Mouse (Mus musculus) bone marrow, adult 2 months (tissue): Measurements from ENCODE around the gene Trpm4. TPM values are rescaled to one million over a fixed set of nuclear protein-coding genes. Genes with fewer than 3 reads are reported as not detected.

Experiments
- H3K27ac ChIP-seq: fragments of 200-500 bp; 2 replicates; pipeline ENCODE4 v1.5.1; 2012; ENCODE audit warnings: low read depth, mild to moderate bottlenecking, control low read depth, inconsistent platforms, low read length; ENCODE audit not compliant: control insufficient read depth, poor library complexity, insufficient read depth
- H3K4me1 ChIP-seq: fragments of 200-500 bp; 2 replicates; pipeline ENCODE4 v1.6.1; 2011; ENCODE audit warnings: low read length; ENCODE audit not compliant: control insufficient read depth, insufficient read depth
- H3K4me3 ChIP-seq: fragments of 200-500 bp; replicated peaks from 2 replicates; pipeline ENCODE3; 2011; ENCODE audit warnings: mild to moderate bottlenecking, low read depth, low read length, control low read depth; ENCODE audit not compliant: control insufficient read depth
- CTCF ChIP-seq: fragments of 200-500 bp; IDR thresholded peaks from 2 replicates; pipeline ENCODE4 v1.5.1; 2011; ENCODE audit warnings: low read length, control low read depth; ENCODE audit not compliant: control insufficient read depth, insufficient read depth
- POLR2A ChIP-seq: fragments of 200-500 bp; IDR thresholded peaks from 2 replicates; pipeline ENCODE4 v1.6.1; 2011; ENCODE audit warnings: low read depth, mild to moderate bottlenecking, control low read depth, low read length, borderline replicate concordance; ENCODE audit not compliant: control insufficient read depth
- WGBS: fragments of 180-500 bp; shearing (Covaris S2); methylation state at CpG from one replicate; pipeline ENCODE4 v1.1.7; 2018; 5-methylcytosine and 5-hydroxymethylcytosine counted together
- polyA plus RNA-seq: library from polyadenylated mRNA; stranded (reverse); fragments of >200 nt; gene quantifications from 2 replicates; pipeline ENCODE4 v1.2.4, GENCODE M21; 2011; ENCODE audit warnings: low replicate concordance; ENCODE audit not compliant: missing spikeins, insufficient read depth, insufficient read length

The Trpm4 gene
- polyA plus RNA-seq, 1 experiment = 3.9 TPM

DNA sequence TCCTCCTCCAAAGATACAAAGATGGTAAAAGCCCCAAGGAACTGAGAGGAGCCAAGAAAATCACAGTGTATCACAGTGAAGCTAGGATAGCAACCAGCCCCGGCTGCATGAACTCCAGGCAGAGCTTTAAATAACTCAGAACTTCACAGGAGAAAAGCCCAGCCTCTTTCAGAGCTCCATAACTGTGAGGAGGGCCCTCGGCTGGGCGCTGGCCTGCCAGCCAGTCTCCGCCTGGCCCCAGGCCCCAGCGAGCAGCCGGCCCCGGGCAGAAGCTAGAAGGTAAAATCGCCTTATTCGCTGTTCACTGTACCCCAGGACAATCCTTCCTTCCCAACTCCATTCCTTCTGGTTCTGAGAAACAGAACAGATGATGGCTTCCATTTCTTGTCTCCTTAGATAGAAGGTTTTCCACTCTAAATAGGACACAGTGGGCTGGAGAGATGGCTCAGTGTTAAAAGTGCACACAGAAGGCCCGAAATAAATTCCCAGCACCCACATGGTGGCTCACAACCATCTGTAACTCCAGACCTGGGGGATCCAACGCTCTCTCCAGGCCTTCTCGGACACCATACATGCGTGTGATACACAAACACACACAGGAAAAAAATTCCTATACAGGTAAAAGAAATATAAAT lies 4.6 kb downstream of the Trpm4 start:
- no peaks in the 10 kb centered on the region for H3K4me1 ChIP-seq
- no peak overlapping the region for H3K27ac ChIP-seq
- 89% methylated on average over 13 of the region's 13 CpGs for WGBS
- H3K4me3 ChIP-seq = no peak overlapping the region
- TF ChIP-seq CTCF (no peak), POLR2A (no peak)

DNA sequence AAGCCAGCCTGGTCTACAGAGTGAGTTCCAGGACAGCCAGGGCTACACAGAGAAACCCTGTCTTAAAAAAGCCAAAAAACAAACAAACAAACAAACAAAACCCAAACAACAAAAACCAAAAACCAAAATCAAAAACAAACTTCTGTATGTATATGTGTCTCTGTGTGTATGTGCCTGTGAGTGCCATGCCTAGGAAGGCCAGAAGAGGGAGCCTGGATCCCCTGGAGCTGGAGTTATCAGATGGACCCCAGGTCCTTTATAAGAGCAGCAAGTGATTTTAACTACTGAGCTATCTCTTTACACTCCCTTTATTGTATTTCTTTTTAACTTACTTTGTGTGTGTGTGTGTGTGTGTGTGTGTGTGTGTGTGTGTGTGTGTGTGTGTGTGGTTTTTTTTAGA lies 7.8 kb downstream of the Trpm4 start:
- no peak overlapping the region for H3K4me3 ChIP-seq
- H3K27ac ChIP-seq = no peak overlapping the region
- TF ChIP-seq POLR2A (no peak), CTCF (no peak)
- no peaks in the 10 kb centered on the region for H3K4me1 ChIP-seq

GRCm38 (mm10) chr7:45323069-45323468 lies 10.5 kb downstream of the Trpm4 start:
- no peak for TF ChIP-seq POLR2A
- no peak for TF ChIP-seq CTCF
- H3K4me3 ChIP-seq = no peak overlapping the region
- H3K27ac ChIP-seq = no peak overlapping the region
- WGBS = 79% methylated on average over 5 of the region's 5 CpGs
- no peaks in the 10 kb centered on the region for H3K4me1 ChIP-seq

GRCm38 (mm10) chr7:45322245-45322644 lies 11.3 kb downstream of the Trpm4 start:
- H3K4me3 ChIP-seq = no peak overlapping the region
- 84% methylated on average over 4 of the region's 4 CpGs for WGBS
- TF ChIP-seq POLR2A = no peak
- no peak for TF ChIP-seq CTCF
- no peaks in the 10 kb centered on the region for H3K4me1 ChIP-seq
- no peak overlapping the region for H3K27ac ChIP-seq

GRCm38 (mm10) chr7:45316536-45316935 lies 17.0 kb downstream of the Trpm4 start:
- WGBS = 88% methylated on average over 14 of the region's 14 CpGs
- no peak overlapping the region for H3K27ac ChIP-seq

DNA sequence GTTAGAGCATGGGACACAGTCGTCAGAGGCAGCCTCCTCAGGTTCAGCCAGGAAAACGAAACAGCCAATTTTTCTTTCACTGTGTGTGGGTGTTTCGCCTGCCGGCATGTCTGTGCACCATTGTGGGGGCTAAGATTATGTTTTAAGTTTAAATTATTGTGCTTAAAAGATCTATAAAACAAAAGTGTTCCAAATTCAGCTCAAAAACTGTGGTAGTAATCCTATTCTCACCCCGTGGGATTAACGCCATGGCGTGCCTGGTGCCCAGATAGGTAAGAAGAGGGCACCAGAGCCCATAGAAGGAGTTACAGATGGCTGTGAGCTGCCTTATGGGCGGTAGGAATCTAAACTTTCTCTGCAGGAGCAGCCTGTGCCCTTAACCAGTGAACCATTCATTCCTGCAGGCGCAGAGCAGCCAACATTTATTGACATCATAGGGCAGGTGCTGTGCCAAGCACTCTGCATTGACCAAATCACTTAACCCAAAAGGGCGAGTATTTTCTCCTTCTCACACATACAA lies 18.3 kb downstream of the Trpm4 start:
- no peak overlapping the region for H3K4me3 ChIP-seq
- no peak overlapping the region for H3K27ac ChIP-seq
- TF ChIP-seq CTCF (no peak), POLR2A (no peak)
- no peaks in the 10 kb centered on the region for H3K4me1 ChIP-seq
- WGBS = 79% methylated on average over 10 of the region's 10 CpGs

More at GRCm38 (mm10) chr7:45316536-45316935, 17.0 kb downstream of the Trpm4 start:
- H3K4me3 ChIP-seq = no peak overlapping the region
- H3K4me1 ChIP-seq = no peaks in the 10 kb centered on the region
- no peak for TF ChIP-seq POLR2A
- no peak for TF ChIP-seq CTCF

DNA sequence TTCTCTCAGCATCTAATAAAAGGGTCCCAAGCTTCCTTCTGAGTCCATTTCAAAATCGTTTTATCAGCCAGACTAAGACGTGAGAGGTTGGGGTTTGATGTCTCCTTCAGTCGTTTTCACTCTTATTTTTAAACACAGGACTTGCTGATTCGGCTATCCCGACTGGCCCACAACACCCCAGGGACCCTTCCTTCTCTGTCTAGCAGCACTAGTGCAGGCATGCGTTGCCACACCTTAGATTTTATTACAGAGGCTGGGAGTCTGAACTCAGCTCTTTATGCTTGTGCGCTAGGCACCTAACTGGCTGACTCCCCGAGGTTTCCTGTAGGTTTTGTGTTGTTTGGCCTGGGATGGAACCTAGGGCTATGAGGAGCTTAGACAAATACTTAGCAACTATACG lies 20.1 kb downstream of the Trpm4 start:
- WGBS = 56% methylated on average over 9 of the region's 9 CpGs
- no peak for TF ChIP-seq POLR2A
- no peak for TF ChIP-seq CTCF
- Histone ChIP-seq H3K27ac (no peak overlapping the region), H3K4me3 (no peak overlapping the region), H3K4me1 (peaks cover 2% of the 10 kb centered on the region; the same call in 1 of the 2 replicates)

DNA sequence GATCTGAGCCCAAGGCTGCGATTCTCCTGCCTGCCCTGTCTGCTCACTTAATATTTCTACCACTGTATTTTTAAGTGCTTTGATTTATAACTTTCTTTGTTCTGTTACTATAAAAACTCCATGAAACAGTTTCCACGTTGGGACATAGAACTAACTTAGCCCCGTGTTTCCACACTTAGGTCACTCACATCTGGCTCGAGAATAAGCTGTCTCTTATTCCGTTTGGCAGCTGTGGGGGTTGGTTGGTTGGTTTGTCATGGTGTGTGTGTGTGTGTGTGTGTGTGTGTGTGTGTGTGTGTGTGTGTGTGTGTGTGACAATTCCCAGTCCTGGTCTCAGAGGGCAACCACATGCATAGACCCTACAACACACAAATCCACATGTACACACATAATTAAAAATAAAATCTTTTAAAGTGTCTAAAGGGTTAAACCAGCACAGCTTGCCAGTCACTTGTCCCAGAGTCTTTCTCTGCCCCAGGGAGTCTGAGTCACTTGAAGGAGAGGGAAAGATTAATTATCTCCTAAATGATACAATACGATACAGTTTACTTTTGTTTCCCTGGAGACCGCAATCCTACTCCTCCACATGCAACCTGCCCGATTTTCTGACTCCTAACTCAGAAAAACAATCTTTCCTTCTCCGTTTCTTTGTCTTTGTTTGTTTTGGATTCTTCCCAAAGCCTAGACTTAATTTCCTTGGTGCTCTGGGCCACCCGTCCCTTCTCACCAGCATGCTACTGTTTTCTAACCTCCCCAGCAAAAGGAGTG lies 20.7 kb downstream of the Trpm4 start:
- Histone ChIP-seq H3K27ac (no peak overlapping the region), H3K4me3 (no peak overlapping the region), H3K4me1 (peaks cover 2% of the 10 kb centered on the region; the same call in 1 of the 2 replicates)
- 68% methylated on average over 10 of the region's 10 CpGs for WGBS
- no peak for TF ChIP-seq CTCF
- no peak for TF ChIP-seq POLR2A
